Mouse (Mus musculus) v-Abl transformed pro-B cells (cell line): ENCODE data around the gene Klhl18.
"Not testable (repeated sequence)": the region's sequence is repeated elsewhere in the genome, so short reads cannot be mapped to it uniquely, and the experiment has no call there.

Source experiments
- in situ Hi-C, 2 experiments: fragments of 400-800 bp; cut with MboI; formaldehyde crosslinking; loops; one replicate each; pipeline ENCODE4 v1.15.1; 2025; ENCODE audit not compliant: unreplicated experiment in 2 of 2

Gene Klhl18

GRCm38 (mm10) chr9:110433045-110433444 lies 43.4 kb downstream of the Klhl18 start:
- in situ Hi-C loops: no loop called here

- in situ Hi-C loops: no loop called here
Measured at GRCm38 (mm10) chr9:110431241-110431640, 45.3 kb downstream of the Klhl18 start.

GRCm38 (mm10) chr9:110419511-110420112 lies 56.9 kb downstream of the Klhl18 start, which contains the start of gene Ngp:
Gene Ngp (plus strand): TSS chr9:110419747.
- in situ Hi-C loops: loop anchor here in 1 of 2 experiments (10.0 kb wide), 2 partner anchors 335 to 455 kb away; partner anchors contain the start of gene Als2cl

- in situ Hi-C loops: loop anchor here (5.0 to 10.0 kb wide), 6 partner anchors 54 to 464 kb away; partner anchors contain the start of genes Als2cl (in 1 of the 2) and Nradd (in 1 of the 2)
Measured at GRCm38 (mm10) chr9:110413785-110414184, 62.7 kb downstream of the Klhl18 start.

- in situ Hi-C loops: loop anchor here (5.0 to 10.0 kb wide), 6 partner anchors 54 to 464 kb away; partner anchors contain the start of genes Als2cl (in 1 of the 2) and Nradd (in 1 of the 2)
Measured at GRCm38 (mm10) chr9:110412926-110413325, 63.6 kb downstream of the Klhl18 start.

DNA sequence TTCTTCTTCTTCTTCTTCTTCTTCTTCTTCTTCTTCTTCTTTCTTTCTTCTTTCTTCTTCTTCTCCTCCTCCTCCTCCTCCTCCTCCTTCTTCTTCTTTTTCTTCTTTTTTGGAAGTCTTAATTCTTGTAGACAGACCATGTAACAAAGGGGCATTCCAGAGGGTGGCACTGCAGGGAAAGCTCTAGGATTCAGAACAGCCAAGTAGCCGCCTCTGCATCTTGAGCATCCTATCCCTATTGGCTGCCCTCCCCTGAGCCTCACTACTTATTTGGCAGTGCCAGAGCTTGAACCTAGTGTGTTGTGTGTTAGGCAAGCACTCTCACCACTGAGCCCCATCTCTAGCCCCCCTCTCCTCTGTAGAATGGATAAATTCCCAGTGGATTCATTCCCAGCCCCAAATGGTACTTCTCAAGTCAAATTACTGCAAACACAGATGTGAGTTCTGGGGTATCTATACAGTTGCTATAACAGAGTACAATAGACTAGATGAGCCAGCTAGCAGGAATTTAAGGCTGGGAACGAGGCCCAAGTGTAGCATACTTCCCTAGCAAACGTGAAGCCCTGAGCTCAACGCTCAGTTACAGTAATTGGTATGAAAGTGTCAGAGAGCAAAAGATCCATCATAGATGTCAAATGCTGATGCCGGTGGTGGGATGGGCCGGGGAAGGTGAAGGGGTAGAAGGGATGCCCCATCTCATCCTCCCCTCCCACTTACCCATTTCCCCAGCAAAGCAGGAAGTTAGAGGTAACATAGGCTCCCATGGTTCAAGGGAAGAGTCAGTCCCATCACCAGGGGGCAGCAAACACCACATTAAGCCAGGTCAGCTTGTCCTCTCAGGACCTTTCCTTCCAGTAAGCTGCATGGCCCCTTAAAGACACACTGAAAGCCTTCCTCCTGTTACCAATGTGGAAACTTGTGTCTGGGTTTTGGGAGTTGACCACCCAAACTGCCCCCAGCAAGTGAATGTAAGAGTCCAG lies 65.3 kb downstream of the Klhl18 start:
- in situ Hi-C loops: loop anchor here (5.0 to 10.0 kb wide), 6 partner anchors 56 to 466 kb away; partner anchors contain the start of genes Als2cl (in 1 of the 2) and Nradd (in 1 of the 2)

DNA sequence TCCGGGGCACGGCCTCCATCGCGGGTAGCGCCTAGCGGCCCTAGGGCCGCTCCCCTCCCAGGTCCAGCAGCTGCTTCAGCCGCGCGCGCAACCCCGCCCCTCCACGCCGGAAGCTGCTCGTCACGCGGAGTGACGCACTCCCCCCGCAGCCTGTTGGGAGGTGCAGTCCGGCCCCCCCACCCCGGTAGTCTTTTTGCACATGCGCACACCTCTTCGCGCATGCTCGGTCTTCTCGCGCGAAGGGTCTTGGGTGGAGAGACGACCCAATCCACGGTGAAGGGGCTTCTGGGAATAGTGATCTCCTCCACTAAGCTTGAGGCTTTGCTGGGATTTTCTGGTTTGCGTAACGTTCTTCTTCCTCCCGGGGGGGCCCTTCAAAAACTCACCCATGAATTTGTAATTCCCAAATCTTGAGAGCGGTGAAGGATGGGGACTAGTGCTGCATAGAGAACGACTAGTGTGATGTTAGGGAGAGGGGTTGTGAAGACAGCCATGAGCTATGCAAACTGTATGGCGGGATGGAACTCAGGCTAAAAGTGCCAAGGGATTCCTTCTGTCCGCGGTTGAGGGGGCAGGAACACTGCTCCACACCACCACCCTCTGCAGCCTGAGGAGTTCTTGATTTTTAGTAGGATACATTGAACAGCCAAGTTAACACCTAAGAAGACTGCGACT lies 68.3 kb downstream of the Klhl18 start, which contains the start of gene Ptpn23:
Ptpn23 (minus strand) TSS at position 115 of the 675 bp plus-strand sequence.
- in situ Hi-C loops: loop anchor here in 1 of 2 experiments (5.0 kb wide), 2 partner anchors 76 to 101 kb away; partner anchors contain the start of genes Elp6 and Scap

DNA sequence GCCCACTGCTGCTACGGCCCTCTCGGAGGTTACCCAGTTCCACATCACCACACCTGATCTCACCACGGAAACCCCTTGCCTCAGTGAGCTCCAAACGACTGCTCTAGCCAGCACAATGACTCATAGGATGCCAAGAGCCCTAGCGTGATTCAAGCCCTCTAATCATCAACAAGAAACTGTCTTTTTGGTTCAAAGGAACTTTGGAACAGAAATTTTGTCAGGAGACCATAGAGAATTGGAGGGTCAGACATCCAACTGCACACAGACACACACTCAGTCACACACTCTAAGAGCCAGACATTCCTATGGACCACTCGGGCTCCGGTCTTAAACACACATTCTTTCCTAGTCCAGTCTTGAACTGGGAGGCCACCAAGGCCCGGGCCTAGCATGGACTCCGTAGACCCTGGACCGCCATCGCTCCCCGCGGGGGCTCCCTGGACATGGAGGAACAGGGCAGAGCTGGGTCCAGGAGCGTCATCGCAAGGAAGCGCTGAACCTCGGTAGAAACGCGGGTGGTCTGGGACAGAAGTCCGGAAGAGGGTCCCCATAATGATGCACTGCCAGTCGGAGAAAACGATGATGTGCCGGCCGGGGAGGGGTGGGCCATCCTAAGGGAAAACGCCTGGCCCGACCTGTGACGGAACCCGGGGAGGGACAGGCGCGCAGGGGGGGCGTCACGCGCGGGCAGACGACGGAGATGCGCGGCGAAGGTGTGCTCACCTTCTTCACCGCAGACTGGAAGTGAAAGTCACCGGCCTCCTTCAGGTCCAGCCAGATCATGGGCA lies 69.0 kb downstream of the Klhl18 start:
- in situ Hi-C loops: loop anchor here in 1 of 2 experiments (5.0 kb wide), 2 partner anchors 75 to 100 kb away; partner anchors contain the start of genes Elp6 and Scap

DNA sequence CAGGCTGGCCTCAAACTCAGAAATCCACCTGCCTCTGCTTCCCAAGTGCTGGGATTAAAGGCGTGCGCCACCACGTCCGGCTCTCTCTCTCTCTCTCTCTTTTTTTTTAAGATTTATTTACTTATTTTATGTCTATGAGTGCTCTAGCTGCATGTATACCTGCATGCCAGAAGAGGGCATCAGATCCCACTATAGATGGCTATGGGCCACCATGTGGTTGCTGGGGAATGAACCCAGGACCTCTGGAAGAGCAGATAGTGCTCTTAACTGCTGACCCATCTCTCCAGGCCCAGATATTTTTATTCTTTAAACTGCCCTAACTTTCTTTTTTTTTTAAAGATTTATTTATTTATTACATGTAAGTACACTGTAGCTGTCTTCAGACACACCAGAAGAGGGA lies 73.3 kb downstream of the Klhl18 start:
- in situ Hi-C loops: not testable (repeated sequence)

DNA sequence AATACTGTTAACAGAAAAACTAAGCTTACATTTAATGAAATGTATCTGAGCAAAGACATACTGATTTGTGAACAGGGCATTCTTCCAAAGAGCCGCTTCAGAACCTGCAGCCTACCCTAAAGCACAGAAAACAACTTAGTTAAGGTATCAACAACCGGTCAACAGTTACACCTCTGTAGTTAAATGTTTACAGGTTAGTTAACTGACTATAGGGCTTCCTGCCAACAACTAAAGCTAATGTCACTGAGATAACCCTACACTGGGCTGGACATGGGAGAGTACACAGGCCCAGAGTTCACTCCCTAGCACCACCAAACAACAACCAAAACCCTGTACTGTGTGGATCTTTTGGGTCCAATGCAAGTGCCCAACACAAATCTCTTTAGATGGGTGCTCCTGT lies 73.8 kb downstream of the Klhl18 start:
- in situ Hi-C loops: no loop called here

GRCm38 (mm10) chr9:110400650-110401049 lies 75.8 kb downstream of the Klhl18 start:
- in situ Hi-C loops: no loop called here

DNA sequence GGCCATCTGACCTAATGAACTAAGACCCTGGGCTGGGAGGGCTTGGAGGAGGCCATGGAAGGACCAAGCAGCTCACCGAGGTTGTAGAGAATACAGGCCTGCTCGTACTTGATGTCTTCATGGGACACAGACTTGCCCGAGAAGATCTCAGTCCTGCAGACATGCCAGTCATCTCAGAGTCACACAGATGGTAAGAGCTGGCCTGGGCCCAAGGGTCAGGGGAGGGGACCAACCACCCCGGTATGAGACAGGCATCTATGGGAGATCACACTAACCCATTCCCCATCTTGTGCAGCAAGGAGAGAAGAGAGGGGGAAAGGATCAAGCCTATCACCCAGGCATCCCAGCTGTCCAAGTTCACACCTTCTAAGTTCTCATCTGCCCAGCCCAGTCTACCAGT lies 83.2 kb downstream of the Klhl18 start:
- in situ Hi-C loops: no loop called here

DNA sequence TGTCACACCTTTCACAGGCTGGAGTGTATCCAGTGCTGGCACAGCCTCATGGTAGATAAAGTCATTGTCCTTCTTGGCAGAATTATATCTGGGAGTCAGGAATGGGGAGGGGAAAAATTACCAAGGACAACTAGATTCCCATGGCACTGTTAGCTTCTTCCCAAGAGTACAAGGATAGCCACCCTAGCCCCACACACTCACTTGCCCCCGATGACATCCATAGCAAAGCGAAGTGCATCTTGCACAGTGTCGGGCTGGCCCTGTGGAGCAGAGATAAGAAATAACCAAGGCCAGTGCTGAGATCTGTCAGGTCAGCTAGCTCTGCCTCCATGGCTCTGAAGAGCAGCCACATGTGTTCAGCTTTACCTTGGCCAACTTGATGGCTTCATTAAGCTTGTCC lies 85.7 kb downstream of the Klhl18 start:
- in situ Hi-C loops: no loop called here

DNA sequence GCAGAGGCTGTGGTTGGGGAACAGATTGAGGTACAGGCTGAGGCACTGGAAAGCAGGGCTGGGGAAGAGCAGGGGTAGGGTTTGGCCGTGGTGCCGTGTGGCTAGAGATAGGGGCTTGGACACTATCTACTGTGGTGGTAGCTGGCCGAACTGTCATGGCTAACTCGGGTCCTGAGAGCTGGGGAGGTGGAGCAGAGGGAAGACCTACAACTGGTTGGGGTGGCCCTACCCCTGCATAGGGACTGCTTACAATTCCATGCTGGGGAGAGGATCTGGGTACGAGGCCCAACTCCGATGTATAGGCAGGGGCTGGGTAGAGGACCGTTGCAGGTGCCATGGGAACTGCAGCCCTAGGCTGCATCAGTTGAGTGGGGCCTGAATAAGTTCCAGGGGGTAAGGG lies 88.5 kb downstream of the Klhl18 start:
- in situ Hi-C loops: no loop called here

- in situ Hi-C loops: no loop called here
Measured at GRCm38 (mm10) chr9:110384369-110384929, 92.0 kb downstream of the Klhl18 start.

DNA sequence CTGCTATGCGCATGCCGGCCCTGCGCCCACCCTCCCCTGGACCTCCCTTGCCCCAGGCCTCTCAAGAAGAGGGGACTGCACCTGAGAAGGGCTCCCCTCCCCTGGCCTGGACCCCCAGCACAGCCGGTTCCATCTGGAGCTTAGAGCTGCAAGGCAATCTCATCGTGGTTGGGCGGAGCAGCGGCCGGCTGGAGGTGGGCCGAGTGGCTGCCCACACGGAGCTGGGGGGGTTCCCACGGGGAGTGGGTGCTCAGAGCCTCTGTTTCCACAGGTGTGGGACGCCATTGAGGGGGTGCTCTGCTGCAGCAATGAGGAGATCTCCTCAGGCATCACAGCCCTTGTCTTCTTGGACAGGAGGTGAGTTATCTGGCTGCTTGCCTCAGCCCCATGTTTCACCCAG lies 95.2 kb downstream of the Klhl18 start:
- in situ Hi-C loops: no loop called here

- in situ Hi-C loops: no loop called here
Measured at GRCm38 (mm10) chr9:110380662-110381061, 95.8 kb downstream of the Klhl18 start.

DNA sequence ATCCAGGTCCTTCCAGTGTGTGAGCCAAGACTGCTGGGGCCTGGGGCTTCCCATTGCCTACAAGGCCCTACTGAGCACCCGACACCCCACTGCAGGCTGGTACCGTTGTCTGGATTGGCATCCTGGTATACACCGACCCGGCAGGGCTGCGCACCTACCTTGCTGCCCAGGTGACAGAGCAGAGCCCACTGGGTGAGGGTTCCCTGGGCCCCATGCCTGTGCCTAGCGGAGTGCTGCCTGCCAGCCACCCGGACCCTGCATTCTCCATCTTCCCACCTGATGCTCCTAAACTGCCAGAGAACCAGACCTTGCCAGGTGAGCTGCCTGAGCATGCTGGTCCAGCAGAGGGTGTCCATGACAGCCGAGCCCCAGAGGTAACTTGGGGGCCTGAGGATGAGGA lies 97.1 kb downstream of the Klhl18 start:
- in situ Hi-C loops: no loop called here

GRCm38 (mm10) chr9:110377655-110378054 lies 98.8 kb downstream of the Klhl18 start:
- in situ Hi-C loops: not testable (repeated sequence)
